Mouse (Mus musculus) neural tube, embryonic 13.5 days (tissue): ENCODE measurements around the gene Gpn1. TPM values are rescaled to one million over a fixed set of nuclear protein-coding genes. Genes with fewer than 3 reads are reported as not detected.

Experiments used
- ATAC-seq: fragments of 200-750 bp; cut with Nextera tagmentation; 2 replicates; pipeline ENCODE4 v1.8.0; 2017; ENCODE audit warnings: low read depth, mild to moderate bottlenecking, moderate TSS enrichment, moderate library complexity
- H3K27ac ChIP-seq: fragments of 300-500 bp; sonication (generic); replicated peaks from 2 replicates; pipeline ENCODE4 v1.5.1; 2015; ENCODE audit warnings: moderate library complexity, mild to moderate bottlenecking, inconsistent platforms
- H3K27me3 ChIP-seq: fragments of 300-500 bp; sonication (generic); 2 replicates; pipeline ENCODE4 v1.6.1; 2015; ENCODE audit warnings: mild to moderate bottlenecking, inconsistent platforms
- H3K36me3 ChIP-seq: fragments of 300-500 bp; sonication (generic); 2 replicates; pipeline ENCODE4 v1.6.1; 2015; ENCODE audit warnings: mild to moderate bottlenecking, inconsistent platforms
- H3K4me1 ChIP-seq: fragments of 300-500 bp; sonication (generic); replicated peaks from 2 replicates; pipeline ENCODE4 v1.6.1; 2015; ENCODE audit warnings: inconsistent platforms
- H3K4me2 ChIP-seq: fragments of 300-500 bp; sonication (generic); 2 replicates; pipeline ENCODE4 v1.6.1; 2015; ENCODE audit warnings: inconsistent platforms, mild to moderate bottlenecking, moderate library complexity
- H3K4me3 ChIP-seq: fragments of 300-500 bp; sonication (generic); 2 replicates; pipeline ENCODE4 v1.5.1; 2015; ENCODE audit warnings: mild to moderate bottlenecking, inconsistent platforms
- H3K9ac ChIP-seq: fragments of 300-500 bp; sonication (generic); 2 replicates; pipeline ENCODE4 v1.6.1; 2015; ENCODE audit warnings: moderate library complexity, mild to moderate bottlenecking, inconsistent platforms
- H3K9me3 ChIP-seq: fragments of 300-500 bp; sonication (generic); 2 replicates; pipeline ENCODE4 v1.6.1; 2016; ENCODE audit warnings: inconsistent platforms
- WGBS: fragments of 180-500 bp; shearing (Covaris S2); methylation state at CpG from one replicate; pipeline ENCODE4 v1.1.7; 2015; 5-methylcytosine and 5-hydroxymethylcytosine counted together
- polyA plus RNA-seq: library from polyadenylated mRNA; unstranded; fragments of >200 nt; fragmentation: Nextera tagmentation; extraction: Ambion mirVana; gene quantifications from 2 replicates; pipeline ENCODE4 v1.2.1, GENCODE M21; 2015

Gpn1 gene
- 68.5 and 76.7 TPM in 2 replicates for polyA plus RNA-seq

DNA sequence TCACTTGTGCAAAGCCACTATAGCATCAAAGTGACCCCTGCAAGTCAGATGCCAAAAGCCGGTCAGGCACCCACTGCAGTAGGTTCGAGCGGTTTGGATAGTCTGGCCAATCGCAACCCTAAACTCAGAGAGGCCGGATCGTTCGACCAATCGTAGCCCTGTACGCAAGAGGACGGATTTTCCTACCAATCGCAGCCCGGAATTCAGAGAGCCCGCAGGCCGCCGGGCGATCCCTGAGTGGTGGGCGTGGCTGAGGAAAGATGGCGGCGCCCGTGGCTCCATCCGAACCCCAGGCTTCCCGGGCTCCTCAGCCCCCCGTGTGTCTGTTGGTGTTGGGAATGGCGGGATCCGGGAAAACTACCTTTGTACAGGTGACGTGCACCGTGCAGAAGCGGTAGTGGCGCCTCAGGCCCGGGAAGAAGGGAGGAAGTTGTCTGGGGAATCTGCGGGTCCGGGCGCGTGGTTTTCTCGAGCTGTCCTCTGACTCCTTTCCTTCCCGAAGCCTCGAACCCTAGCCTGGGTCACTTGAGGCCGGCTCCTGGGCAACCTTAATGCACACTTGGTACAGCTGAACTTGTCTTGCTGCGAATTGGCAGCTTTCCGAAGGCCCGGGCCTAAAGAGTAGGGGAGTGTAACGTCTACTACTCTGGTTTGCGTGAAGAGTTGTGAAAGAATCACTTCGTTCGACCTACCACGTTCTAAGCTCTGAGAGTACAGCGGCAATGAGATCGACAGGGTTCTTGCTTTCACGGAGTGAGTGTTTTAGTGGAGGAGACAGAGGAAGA is at the start of gene Gpn1:
Gpn1 (plus strand) TSS at position 229 of the 785 bp plus-strand sequence.
- no peaks in the 10 kb centered on the region for H3K9me3 ChIP-seq
- no peaks in the 10 kb centered on the region for H3K27me3 ChIP-seq
- peak within 1 kb of the TSS; percentile 78 for H3K9ac ChIP-seq
- peaks cover 33% of the 10 kb centered on the region for H3K36me3 ChIP-seq
- ATAC-seq: peak; percentile 100
- H3K4me2 ChIP-seq: peak within 1 kb of the TSS; percentile 90
- no peak within 1 kb of the TSS; the same call in 1 of the 2 replicates for H3K27ac ChIP-seq
- WGBS: under 1% methylated on average over 49 of the region's 49 CpGs
- H3K4me1 ChIP-seq: peaks cover 15% of the 10 kb centered on the region
- peak within 1 kb of the TSS; percentile 70 for H3K4me3 ChIP-seq

DNA sequence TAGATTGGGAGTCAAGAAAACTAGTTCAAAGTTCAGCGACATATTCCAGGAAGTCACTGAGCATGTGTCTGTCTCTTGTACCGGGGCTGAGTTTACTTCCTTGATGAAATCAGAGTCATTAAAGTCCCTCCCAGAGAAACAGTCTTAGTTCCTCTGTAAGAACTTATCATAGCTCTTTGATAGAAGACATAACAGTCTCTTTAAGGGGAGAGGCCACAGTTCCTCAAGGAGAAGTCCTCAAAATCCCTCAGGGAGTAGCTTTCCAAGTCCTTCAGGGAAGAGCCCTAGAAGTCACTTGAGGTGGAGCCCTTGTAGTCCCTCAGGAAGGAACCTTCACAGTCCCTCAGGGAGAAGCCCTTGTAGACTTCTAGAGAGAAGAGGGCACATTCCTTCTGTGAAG is 43.2 kb upstream of the Gpn1 start:
- Histone ChIP-seq H3K9me3 (no peaks in the 10 kb centered on the region), H3K36me3 (no peaks in the 10 kb centered on the region), H3K4me2 (no peak overlapping the region), H3K27me3 (no peaks in the 10 kb centered on the region; the same call in 1 of the 2 replicates), H3K27ac (no peak overlapping the region), H3K4me1 (peaks cover 20% of the 10 kb centered on the region), H3K4me3 (no peak overlapping the region), H3K9ac (no peak overlapping the region)
- 87% methylated on average over 2 of the region's 2 CpGs for WGBS
- no peak for ATAC-seq

GRCm38 (mm10) chr5:31451878-31452561 is 42.5 kb upstream of the Gpn1 start, which contains the start of gene Zfp512:
Gene Zfp512, plus strand, starts transcription at chr5:31452431.
- Histone ChIP-seq H3K36me3 (no peaks in the 10 kb centered on the region), H3K4me3 (peak within 1 kb of the TSS; percentile 55), H3K27me3 (no peaks in the 10 kb centered on the region), H3K9ac (peak within 1 kb of the TSS; percentile 83), H3K4me2 (peak within 1 kb of the TSS; percentile 88), H3K9me3 (no peaks in the 10 kb centered on the region), H3K4me1 (peaks cover 20% of the 10 kb centered on the region), H3K27ac (0 out of 2 replicates have a peak within 1 kb of the TSS, but pooled peaks have one; percentile 28)
- peak; percentile 99 for ATAC-seq
- 7% methylated on average over 23 of the region's 23 CpGs for WGBS

- 0 out of 2 replicates have a peak overlapping the region, but pooled peaks have one; percentile 28 for H3K27ac ChIP-seq
- no peaks in the 10 kb centered on the region for H3K9me3 ChIP-seq
- 0% methylated on average over 11 of the region's 11 CpGs for WGBS
Measured at GRCm38 (mm10) chr5:31452562-31452878, 42.0 kb upstream of the Gpn1 start.

GRCm38 (mm10) chr5:31452886-31453410 is 41.6 kb upstream of the Gpn1 start:
- no peaks in the 10 kb centered on the region for H3K9me3 ChIP-seq
- H3K27ac ChIP-seq: no peak overlapping the region
- ATAC-seq: peak; percentile 8; the same call in 1 of the 2 replicates
- H3K4me2 ChIP-seq: peak overlapping the region; percentile 88
- no peaks in the 10 kb centered on the region for H3K27me3 ChIP-seq
- H3K4me1 ChIP-seq: peaks cover 20% of the 10 kb centered on the region
- no peaks in the 10 kb centered on the region for H3K36me3 ChIP-seq
- H3K9ac ChIP-seq: peak overlapping the region; percentile 83
- WGBS: 17% methylated on average over 7 of the region's 7 CpGs
- peak overlapping the region; percentile 55 for H3K4me3 ChIP-seq

More at GRCm38 (mm10) chr5:31452562-31452878, 42.0 kb upstream of the Gpn1 start:
- no peak for ATAC-seq
- Histone ChIP-seq H3K4me1 (peaks cover 20% of the 10 kb centered on the region), H3K4me3 (peak overlapping the region; percentile 55), H3K27me3 (no peaks in the 10 kb centered on the region), H3K9ac (peak overlapping the region; percentile 83), H3K4me2 (peak overlapping the region; percentile 88), H3K36me3 (no peaks in the 10 kb centered on the region)

- 92% methylated on average over 3 of the region's 3 CpGs for WGBS
- Histone ChIP-seq H3K9me3 (no peaks in the 10 kb centered on the region), H3K4me2 (no peak overlapping the region), H3K36me3 (peaks cover 74% of the 10 kb centered on the region), H3K9ac (no peak overlapping the region), H3K4me3 (no peak overlapping the region), H3K27ac (no peak overlapping the region), H3K4me1 (no peaks in the 10 kb centered on the region), H3K27me3 (no peaks in the 10 kb centered on the region)
- no peak for ATAC-seq
Measured at GRCm38 (mm10) chr5:31467798-31468197, 26.7 kb upstream of the Gpn1 start.

DNA sequence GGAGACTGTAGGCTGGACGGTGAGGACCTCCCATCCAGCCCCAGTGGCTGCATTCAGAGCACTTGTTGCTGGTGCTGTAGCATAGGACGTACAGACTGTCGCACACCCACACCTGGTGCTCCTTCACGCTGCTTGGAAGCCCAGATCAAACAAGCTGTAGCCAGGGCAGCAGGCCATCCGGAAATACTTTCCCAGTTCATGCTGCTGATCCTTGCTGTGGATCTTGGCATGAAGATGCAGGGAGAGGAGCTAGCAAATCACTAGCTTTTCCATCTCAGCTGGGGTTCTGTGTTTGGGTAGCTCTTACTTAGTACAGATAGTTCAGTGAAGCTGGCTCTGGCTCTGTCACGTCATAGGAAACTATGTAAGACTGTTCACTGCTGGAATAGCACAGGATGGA is 24.8 kb upstream of the Gpn1 start:
- no peak for ATAC-seq

DNA sequence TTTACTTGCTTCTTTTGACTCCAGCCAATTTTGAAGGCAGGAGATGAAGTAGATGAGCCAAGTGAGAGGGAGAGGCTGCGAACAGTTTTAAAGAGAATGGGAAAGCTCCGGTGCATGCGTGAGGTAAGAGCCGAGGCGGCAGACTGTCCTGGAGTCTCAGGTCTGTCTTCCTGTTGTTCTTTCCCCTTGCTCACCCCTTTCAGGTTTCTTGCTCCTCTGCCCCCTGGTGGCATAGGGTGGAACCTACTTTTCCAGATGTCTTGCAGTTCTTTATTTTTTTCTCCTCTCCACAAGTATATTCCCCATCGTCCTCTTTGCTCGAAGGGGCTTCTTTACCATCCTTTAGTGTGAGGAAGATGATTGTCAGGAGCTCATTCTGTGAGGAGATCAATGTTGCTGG is 24.2 kb upstream of the Gpn1 start:
- Histone ChIP-seq H3K4me3 (no peak overlapping the region), H3K4me2 (no peak overlapping the region), H3K27ac (no peak overlapping the region), H3K9me3 (no peaks in the 10 kb centered on the region), H3K9ac (no peak overlapping the region), H3K4me1 (no peaks in the 10 kb centered on the region), H3K36me3 (peaks cover 97% of the 10 kb centered on the region), H3K27me3 (no peaks in the 10 kb centered on the region)
- ATAC-seq: no peak
- 83% methylated on average over 7 of the region's 7 CpGs for WGBS

More for the DNA sequence above, 24.8 kb upstream of the Gpn1 start:
- Histone ChIP-seq H3K4me3 (no peak overlapping the region), H3K9me3 (no peaks in the 10 kb centered on the region), H3K27ac (no peak overlapping the region), H3K4me1 (no peaks in the 10 kb centered on the region), H3K27me3 (no peaks in the 10 kb centered on the region), H3K36me3 (peaks cover 93% of the 10 kb centered on the region), H3K9ac (no peak overlapping the region), H3K4me2 (no peak overlapping the region)
- WGBS: 89% methylated on average over 6 of the region's 6 CpGs

- no peak for ATAC-seq
- Histone ChIP-seq H3K4me2 (no peak overlapping the region), H3K27me3 (no peaks in the 10 kb centered on the region), H3K27ac (no peak overlapping the region), H3K36me3 (peaks cover 84% of the 10 kb centered on the region), H3K9ac (no peak overlapping the region), H3K4me3 (no peak overlapping the region), H3K9me3 (no peaks in the 10 kb centered on the region), H3K4me1 (no peaks in the 10 kb centered on the region)
- 94% methylated on average over 4 of the region's 4 CpGs for WGBS
Measured at GRCm38 (mm10) chr5:31480536-31480935, 14.0 kb upstream of the Gpn1 start.

GRCm38 (mm10) chr5:31485440-31485839 is 9.1 kb upstream of the Gpn1 start, which contains the start of gene 4930548H24Rik:
Gene 4930548H24Rik, plus strand, starts transcription at chr5:31485740.
- ATAC-seq: no peak
- H3K4me3 ChIP-seq: no peak within 1 kb of the TSS
- H3K4me2 ChIP-seq: no peak within 1 kb of the TSS
- H3K9me3 ChIP-seq: no peaks in the 10 kb centered on the region
- H3K9ac ChIP-seq: no peak within 1 kb of the TSS
- no peaks in the 10 kb centered on the region for H3K4me1 ChIP-seq
- H3K27ac ChIP-seq: no peak within 1 kb of the TSS
- H3K27me3 ChIP-seq: no peaks in the 10 kb centered on the region
- 96% methylated on average over 3 of the region's 3 CpGs for WGBS
- H3K36me3 ChIP-seq: peaks cover 35% of the 10 kb centered on the region

DNA sequence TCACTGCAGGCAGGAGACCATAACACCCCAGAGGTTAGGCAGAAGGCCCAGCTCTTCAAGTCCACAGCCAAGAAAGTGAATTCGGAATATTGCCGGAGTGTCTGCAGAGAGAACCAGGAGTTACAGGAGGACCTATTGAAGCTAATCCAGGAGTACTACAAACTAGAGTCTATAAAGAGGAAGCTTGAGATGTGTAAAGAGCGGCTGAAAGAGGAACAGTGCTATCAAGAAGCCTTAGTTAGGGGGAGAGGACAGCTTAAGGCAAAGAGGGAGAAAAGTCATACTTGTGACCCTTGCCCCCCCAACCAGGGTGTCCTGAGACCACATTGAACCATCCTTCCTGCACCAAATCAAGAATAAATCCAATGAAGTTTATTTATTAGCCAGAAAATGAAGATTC is 6.7 kb upstream of the Gpn1 start:
- Histone ChIP-seq H3K4me1 (no peaks in the 10 kb centered on the region), H3K4me3 (no peak overlapping the region), H3K27me3 (no peaks in the 10 kb centered on the region), H3K9ac (no peak overlapping the region), H3K9me3 (no peaks in the 10 kb centered on the region), H3K27ac (no peak overlapping the region), H3K4me2 (no peak overlapping the region), H3K36me3 (peaks cover 14% of the 10 kb centered on the region)
- ATAC-seq: no peak
- 96% methylated on average over 3 of the region's 3 CpGs for WGBS
